Mouse (Mus musculus): ENCODE measurements around the gene Furin.

- no peak for TF ChIP-seq CTCF (IDR thresholded peaks at IDR 0.05; ENCODE audit: extremely low read depth, insufficient read length, insufficient replicate concordance, low read depth, low read length)
- no peak for TF ChIP-seq POLR2A (IDR thresholded peaks at IDR 0.05; ENCODE audit: low read depth, low read length)
Measured at GRCm38 (mm10) chr7:80400099-80400498, 5.1 kb downstream of the Furin start.

Data from small intestine, adult 2 months (tissue).